Mouse (Mus musculus): ENCODE data around the gene Phka2.

Gene Phka2

GRCm38 (mm10) chrX:160502048-160503041 is at the start of gene Phka2:
Phka2 (plus strand) TSS chrX:160502166.
- DNase-seq: peak; percentile 85 to 86

GRCm38 (mm10) chrX:160455686-160456085 is 46.3 kb upstream of the Phka2 start:
- no peak for DNase-seq

- DNase-seq: no peak
These were observed 30.6 kb upstream of the Phka2 start for GRCm38 (mm10) chrX:160471257-160471786.

- DNase-seq: no peak
These were observed 12.2 kb upstream of the Phka2 start for GRCm38 (mm10) chrX:160489784-160490183.

- DNase-seq: no peak
These were observed 7.6 kb upstream of the Phka2 start for GRCm38 (mm10) chrX:160494333-160494732.

- peak in 1 of 2 experiments; percentile 11 for DNase-seq
These were observed 7.0 kb upstream of the Phka2 start for GRCm38 (mm10) chrX:160494921-160495320.

GRCm38 (mm10) chrX:160496473-160496872 is 5.5 kb upstream of the Phka2 start:
- no peak for DNase-seq

- DNase-seq: peak; percentile 42 to 47
These were observed 871 bp upstream of the Phka2 start for GRCm38 (mm10) chrX:160501095-160501494.

GRCm38 (mm10) chrX:160501687-160502047 is 299 bp upstream of the Phka2 start:
- DNase-seq: no peak

GRCm38 (mm10) chrX:160509046-160509445 is 7.1 kb downstream of the Phka2 start:
- no peak for DNase-seq

- DNase-seq: no peak
These were observed 8.2 kb downstream of the Phka2 start for GRCm38 (mm10) chrX:160510197-160510596.

GRCm38 (mm10) chrX:160516027-160516426 is 14.1 kb downstream of the Phka2 start:
- DNase-seq: no peak

- no peak for DNase-seq
These were observed 40.8 kb downstream of the Phka2 start for GRCm38 (mm10) chrX:160542772-160543171.

GRCm38 (mm10) chrX:160548875-160549274 is 46.9 kb downstream of the Phka2 start:
- peak in 1 of 2 experiments; percentile 4 for DNase-seq

GRCm38 (mm10) chrX:160552066-160552465 is 50.1 kb downstream of the Phka2 start:
- DNase-seq: no peak

GRCm38 (mm10) chrX:160583589-160583988 is 81.6 kb downstream of the Phka2 start:
- no peak for DNase-seq

GRCm38 (mm10) chrX:160584148-160584838 is 82.3 kb downstream of the Phka2 start:
- DNase-seq: peak; percentile 29 to 58

GRCm38 (mm10) chrX:160585110-160585509 is 83.1 kb downstream of the Phka2 start:
- DNase-seq: peak in 1 of 2 experiments; percentile 24

GRCm38 (mm10) chrX:160588523-160588922 is 86.6 kb downstream of the Phka2 start:
- DNase-seq: no peak

- DNase-seq: no peak
These were observed 88.2 kb downstream of the Phka2 start for GRCm38 (mm10) chrX:160590147-160590546.

GRCm38 (mm10) chrX:160592933-160593332 is 91.0 kb downstream of the Phka2 start:
- DNase-seq: no peak

GRCm38 (mm10) chrX:160598055-160598454 is 96.1 kb downstream of the Phka2 start:
- DNase-seq: no peak
